Mouse (Mus musculus): ENCODE measurements around the gene Sema4g. TPM values are rescaled to one million over a fixed set of nuclear protein-coding genes. Genes with fewer than 3 reads are reported as not detected.
"Not testable (repeated sequence)": the region's sequence is repeated elsewhere in the genome, so short reads cannot be mapped to it uniquely, and the experiment has no call there.

Gene Sema4g
- total RNA-seq, 2 experiments from 2014 or later = 1.6 TPM

- DNase-seq = no peak
Measured at GRCm38 (mm10) chr19:45024775-45025174, 35.9 kb downstream of the Sema4g start.

DNA sequence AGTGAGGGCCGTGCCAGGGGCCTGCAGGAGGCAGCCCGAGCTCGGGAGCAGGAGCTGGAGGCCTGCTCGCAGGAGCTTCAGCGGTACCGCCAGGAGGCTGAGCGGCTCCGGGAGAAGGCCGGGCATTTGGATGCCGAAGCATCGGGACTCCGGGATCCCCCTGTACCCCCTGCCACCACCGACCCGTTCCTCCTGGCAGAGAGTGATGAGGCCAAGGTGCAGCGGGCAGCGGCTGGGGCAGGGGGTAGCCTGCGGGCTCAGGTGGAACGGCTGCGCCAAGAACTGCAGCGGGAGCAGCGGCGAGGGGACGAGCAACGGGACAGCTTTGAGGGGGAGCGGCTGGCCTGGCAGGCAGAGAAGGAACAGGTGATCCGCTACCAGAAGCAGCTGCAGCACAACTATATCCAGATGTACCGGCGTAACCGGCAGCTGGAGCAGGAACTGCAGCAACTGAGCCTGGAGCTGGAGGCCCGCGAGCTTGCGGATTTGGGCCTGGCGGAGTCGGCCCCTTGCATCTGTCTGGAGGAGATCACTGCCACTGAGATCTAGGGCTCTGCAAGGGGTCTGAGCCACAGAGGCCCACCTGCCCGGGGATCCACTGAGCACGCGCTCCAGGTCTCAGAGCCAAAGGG, 37.2 kb downstream of the Sema4g start:
- no peak for DNase-seq

- DNase-seq = no peak
Measured at GRCm38 (mm10) chr19:45026958-45027670, 38.2 kb downstream of the Sema4g start.

- no peak for DNase-seq
Measured at GRCm38 (mm10) chr19:45027848-45028247, 38.9 kb downstream of the Sema4g start.

- DNase-seq = no peak
Measured at GRCm38 (mm10) chr19:45028746-45029145, 39.8 kb downstream of the Sema4g start.

- DNase-seq = no peak
Measured at GRCm38 (mm10) chr19:45029571-45029970, 40.7 kb downstream of the Sema4g start.

GRCm38 (mm10) chr19:45030111-45030510, 41.2 kb downstream of the Sema4g start:
- DNase-seq = peak; percentile 82

DNA sequence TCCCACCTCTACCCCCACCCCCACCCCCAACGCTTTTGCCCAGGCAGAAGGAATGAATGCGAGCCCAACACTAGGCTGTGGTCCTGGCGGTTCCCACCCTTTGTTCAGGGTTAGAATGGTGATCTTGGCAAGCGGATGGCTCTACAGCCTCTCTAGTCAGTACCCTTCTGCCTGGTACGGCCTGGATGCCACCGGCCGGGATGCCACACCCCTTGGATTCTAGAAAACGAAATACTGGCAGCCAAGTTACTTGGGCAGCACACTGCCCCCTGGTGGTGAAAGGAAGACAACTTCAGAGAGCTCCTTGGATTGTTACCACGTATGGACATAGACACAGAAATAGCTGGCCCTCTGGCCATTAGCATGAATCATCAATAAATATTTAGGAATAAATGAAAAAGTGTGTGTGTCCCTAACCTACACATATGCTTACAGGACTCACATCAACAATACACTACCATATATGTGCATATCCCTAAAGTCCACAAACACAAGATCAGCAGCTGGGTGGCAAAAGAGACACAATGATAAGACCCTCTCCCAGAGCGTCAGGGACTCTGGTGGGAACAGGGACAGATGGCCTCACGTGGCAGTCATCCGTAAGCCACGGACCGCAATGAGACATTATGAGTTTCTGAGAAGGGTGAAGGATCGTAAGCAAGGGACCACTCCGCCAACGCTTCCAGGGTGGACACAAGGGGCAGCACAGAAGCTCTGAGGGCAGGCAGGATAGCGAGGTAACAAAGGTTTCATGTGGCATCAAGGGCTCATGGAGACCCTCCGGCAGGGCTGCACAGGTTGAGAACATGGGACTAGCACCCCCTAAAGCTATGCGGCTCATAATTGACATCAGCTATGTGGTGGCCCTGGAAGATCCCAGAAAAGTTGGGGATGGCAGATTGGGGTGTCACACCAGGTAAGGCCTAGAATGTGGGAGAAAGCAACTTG, 42.1 kb downstream of the Sema4g start:
- DNase-seq = peak; percentile 80

DNA sequence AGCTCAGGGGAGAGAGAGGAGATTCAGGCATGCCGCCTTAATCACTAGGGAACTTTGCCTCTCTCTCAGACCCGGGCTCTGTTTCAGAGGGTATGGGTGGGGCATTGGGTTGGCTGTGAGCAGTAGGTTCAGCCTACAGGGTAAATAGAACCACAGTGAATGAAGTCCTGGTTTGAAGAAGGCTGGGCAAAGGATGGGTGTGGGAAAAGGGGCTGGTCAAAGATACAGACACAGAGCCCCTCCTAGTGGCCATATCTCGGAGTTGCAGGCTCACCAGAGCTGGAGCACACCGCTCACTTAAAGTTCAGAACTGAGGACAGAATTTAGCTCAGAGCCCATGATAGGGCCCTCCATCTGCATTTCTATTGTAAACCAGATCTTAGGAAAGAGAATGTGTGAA, 42.9 kb downstream of the Sema4g start:
- peak; percentile 75 for DNase-seq

GRCm38 (mm10) chr19:45032570-45033332, 43.9 kb downstream of the Sema4g start:
- DNase-seq = no peak

- DNase-seq = peak; percentile 83
Measured at GRCm38 (mm10) chr19:45036867-45037266, 48.0 kb downstream of the Sema4g start.

DNA sequence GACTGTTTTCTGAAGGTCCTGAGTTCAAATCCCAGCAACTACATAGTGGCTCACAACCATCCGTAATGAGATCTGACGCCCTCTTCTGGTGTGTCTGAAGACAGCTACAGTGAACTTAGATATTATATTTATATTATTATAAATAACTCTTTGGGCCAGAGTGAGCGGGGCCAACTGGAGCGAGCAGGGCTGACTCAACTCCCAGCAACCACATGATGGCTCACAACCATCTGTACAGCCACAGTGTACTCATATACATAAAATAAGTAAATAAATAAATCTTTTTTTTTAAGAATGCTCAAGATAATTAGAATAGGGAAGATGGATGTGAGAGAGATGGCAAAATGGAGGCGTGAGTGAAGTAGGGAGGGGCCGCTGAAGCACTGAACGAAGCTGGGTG, 49.3 kb downstream of the Sema4g start:
- not testable (repeated sequence) for DNase-seq

- no peak for DNase-seq
Measured at GRCm38 (mm10) chr19:45040214-45040613, 51.3 kb downstream of the Sema4g start.

DNA sequence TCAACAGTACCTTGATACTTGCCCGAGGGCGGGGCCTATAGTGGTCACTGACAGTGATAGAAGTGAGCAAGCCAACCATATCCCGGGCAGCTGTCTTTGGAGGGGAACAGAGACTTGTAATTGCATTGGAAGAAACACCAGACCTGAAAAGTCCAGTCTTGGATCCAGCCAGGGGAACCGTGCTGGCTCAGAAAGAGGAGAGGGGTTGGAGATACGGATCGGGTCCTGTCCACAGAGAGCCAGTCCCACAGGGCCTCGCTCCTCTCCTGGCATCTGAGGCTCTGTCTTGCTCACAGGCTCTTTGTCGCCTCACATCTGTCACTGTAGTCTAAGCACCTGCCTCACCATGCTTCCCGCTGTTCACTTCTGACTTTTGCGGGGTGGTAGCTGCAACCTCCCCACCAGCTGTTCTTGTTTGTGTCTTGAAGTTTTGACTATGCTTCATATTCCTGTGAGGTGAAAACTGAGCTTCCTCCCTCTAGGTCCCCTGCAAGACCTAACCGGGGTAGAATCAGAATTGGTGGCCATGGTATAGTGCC, 55.6 kb downstream of the Sema4g start:
- DNase-seq = no peak

- no peak for DNase-seq
Measured at GRCm38 (mm10) chr19:45045236-45045635, 56.3 kb downstream of the Sema4g start.

GRCm38 (mm10) chr19:45045651-45046050, 56.8 kb downstream of the Sema4g start, which contains the start of gene Pdzd7:
Gene Pdzd7 (minus strand): TSS chr19:45045717.
- no peak for DNase-seq

DNA sequence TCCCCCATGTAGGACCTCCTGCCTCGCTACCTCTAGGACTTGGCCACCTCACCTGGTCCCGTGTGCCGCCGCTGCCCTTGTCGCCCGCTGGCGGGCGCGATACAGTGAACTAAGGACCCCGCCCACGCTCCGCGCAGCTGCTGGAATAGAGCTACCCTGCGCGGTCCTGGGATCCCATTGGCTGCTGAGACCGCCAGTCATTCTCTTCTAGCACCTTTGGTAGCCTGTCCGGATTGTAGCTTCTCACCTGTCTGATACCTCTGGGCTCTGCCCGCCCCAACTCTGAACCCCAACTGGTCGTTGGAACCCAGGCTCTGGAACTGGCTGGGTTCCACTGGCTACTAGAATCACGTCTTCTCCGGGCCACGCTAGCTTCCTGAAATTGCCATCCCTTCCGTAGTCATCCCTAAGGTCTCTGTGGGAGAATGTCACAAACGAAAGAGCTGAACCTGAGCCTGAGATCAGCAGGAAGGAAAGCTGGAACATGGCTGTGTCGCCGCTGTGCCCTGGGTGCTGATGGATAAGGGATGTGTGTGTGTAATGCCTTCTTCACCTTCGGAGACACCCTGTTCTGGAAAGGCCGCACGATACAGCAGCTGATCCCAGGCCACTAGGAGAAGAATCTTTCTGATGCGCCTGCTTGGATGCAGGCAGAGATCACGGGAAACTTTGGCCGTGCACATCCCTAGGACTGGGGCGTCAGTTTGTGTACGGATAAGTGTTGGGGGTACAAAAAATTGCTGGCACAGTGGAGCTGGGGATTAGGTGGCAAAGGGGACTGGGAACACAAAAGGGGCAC, 57.8 kb downstream of the Sema4g start:
- DNase-seq = peak; percentile 83

- DNase-seq = peak; percentile 95
Measured at GRCm38 (mm10) chr19:45047417-45047934, 58.6 kb downstream of the Sema4g start, which contains the start of gene Sfxn3. Gene Sfxn3 (plus strand): TSS chr19:45047503.

DNA sequence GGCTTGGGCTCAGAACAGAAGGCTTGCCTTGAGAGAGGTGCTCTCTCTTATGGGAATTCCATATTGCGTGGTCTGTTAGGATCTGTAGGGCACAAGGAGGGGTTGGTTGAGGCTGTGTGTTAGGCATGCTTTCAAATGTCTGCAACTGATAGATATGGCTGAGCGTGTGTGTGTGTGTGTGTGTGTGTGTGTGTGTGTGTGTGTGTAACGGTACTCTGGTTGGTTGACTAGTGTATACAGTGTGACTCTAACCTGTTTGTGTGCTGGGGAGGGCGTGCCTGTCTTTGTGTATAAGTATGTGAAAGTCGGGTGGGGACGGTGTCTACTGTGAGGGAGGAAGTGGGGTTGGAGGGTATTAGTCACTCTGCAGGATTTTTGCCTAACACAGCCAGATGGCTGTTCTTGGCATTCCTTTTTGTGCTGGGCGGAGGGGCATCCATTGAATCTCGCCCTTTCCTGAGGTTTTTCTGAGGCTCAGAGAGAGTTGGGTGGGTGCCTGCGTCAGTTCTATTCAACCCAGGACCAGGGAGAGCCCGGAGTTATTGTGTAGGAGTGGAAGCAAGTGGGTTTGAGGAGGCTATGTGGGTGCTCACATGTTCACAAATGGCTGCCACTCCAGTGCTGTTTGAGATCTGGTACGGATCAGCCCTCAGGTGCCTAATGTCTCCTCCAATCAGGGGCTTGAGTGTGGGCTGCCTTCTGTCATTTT, 59.2 kb downstream of the Sema4g start:
- no peak for DNase-seq

All from gastrocnemius, postnatal 10 days (tissue).